Mouse (Mus musculus) cortical plate, adult 2 months (tissue): ENCODE results near the gene Fgd4.

Experiments
- CTCF ChIP-seq: fragments of 200-500 bp; IDR thresholded peaks from 2 replicates; pipeline ENCODE4 v1.5.1; 2011; ENCODE audit warnings: mild to moderate bottlenecking, control low read depth, low read length; ENCODE audit not compliant: insufficient read depth; ENCODE audit errors: extremely low read depth
- POLR2A ChIP-seq: fragments of 200-500 bp; IDR thresholded peaks from 2 replicates; pipeline ENCODE4 v1.6.1; 2011; ENCODE audit warnings: mild to moderate bottlenecking, low read length, control low read depth; ENCODE audit not compliant: insufficient read depth; ENCODE audit errors: extremely low read depth

- TF ChIP-seq CTCF (no peak), POLR2A (no peak)
Observed at GRCm38 (mm10) chr16:16554098-16554497, 46.3 kb downstream of the Fgd4 start.
